Mouse (Mus musculus) stomach, embryonic 14.5 days (tissue): Measurements from ENCODE around the gene Cyp2d26. TPM values are rescaled to one million over a fixed set of nuclear protein-coding genes. Genes with fewer than 3 reads are reported as not detected.

Source experiments
- microRNA-seq: library from miRNA; unstranded; fragments of <30 nt; microRNA quantifications from one replicate; pipeline ENCODE4, GENCODE M21; 2016
- polyA plus RNA-seq: library from polyadenylated mRNA; unstranded; fragments of >200 nt; fragmentation: Nextera tagmentation; extraction: Ambion mirVana; gene quantifications from 2 replicates; pipeline ENCODE4 v1.2.1, GENCODE M21; 2014

Gene Cyp2d26
- polyA plus RNA-seq, 1 experiment from 2014 or later, result 10.7 TPM

Small RNAs within 50 kb of the gene (microRNA-seq; reads per million reads assigned to microRNA genes)
- not detected for gene Gm27618

Other genes starting within 250 kb of the Cyp2d26 start
- gene Cyp2d12, start 239.2 kb downstream of the Cyp2d26 start, polyA plus RNA-seq, result not detected in 2 replicates
- gene Cyp2d34, start 173.3 kb downstream of the Cyp2d26 start, polyA plus RNA-seq, result not detected in 2 replicates
- not detected in 2 replicates for gene Cyp2d40, start 30.1 kb downstream of the Cyp2d26 start, polyA plus RNA-seq
- 15.0 and 15.5 TPM in 2 replicates for gene Tcf20, start 193.6 kb upstream of the Cyp2d26 start, polyA plus RNA-seq
- gene Nfam1, start 239.0 kb upstream of the Cyp2d26 start, polyA plus RNA-seq, result 2.5 and 2.8 TPM in 2 replicates